Mouse (Mus musculus): ENCODE data around the gene Nudt17.
"Not testable (repeated sequence)": the region's sequence is repeated elsewhere in the genome, so short reads cannot be mapped to it uniquely, and the experiment has no call there.

Gene Nudt17

DNA sequence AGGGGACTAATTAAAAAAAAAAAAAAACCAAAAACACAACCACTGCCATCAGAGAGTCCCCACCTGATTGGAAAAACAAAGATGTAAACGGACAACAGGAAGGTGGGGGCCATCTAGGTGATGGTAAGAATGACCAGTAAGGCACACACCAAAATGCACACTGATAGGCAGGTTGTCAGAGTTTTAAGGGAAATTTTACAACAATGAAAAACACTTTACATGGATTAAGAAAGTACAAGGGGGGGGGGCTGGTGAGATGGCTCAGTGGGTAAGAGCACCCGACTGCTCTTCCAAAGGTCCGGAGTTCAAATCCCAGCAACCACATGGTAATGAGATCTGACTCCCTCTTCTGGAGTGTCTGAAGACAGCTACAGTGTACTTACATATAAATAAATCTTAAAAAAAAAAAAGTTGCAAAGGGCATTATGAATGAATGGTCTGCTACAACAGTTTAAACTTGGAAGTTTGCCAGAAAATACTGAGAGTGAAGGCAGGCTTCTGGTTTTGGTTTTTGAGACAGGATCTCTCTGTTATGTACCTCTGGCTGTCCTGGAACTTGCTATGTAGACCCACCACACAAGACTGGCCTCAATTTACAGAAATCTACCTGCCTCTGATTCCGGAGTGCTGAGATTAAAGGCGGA, 39.8 kb downstream of the Nudt17 start:
- DNase-seq: no peak

DNA sequence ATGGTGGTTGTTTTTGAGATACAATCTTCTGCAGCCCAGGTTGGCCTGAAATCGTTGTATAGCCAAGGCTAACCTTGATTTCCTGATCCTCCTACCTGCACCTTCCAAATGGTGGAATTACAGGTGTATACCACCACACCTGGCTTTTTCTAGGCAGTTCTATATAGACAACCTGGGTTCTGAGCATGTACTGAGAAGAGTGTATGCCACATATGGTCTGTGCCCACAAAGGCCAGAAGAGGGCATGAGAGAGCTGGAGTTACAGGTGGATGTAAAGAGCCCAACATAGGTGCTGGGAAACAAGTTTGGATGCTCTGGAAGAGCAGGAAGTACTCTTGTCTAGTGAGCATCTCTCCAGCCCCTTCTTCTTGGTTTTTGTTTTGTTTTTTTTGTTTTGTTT, 41.0 kb downstream of the Nudt17 start:
- peak; percentile 51 for DNase-seq

DNA sequence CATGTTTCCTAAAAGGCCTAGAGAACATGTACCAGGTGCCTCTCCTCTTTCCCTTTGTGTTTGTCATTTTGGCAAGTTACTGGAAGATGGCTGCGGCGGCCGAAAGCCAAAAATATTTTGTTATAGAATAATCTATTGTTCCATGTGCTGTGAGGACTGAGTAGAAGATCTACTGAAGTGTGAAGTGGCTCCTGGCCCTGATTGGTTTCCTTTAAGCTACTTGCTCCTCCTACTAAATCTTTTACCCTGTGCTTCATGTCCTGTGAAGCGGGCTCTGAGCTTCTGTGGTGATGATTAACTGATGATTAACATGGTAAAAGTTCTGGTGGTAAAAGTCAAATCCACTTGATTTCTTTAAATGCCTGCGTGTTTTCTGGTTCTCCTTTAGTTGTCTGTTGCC, 41.4 kb downstream of the Nudt17 start:
- no peak for DNase-seq

DNA sequence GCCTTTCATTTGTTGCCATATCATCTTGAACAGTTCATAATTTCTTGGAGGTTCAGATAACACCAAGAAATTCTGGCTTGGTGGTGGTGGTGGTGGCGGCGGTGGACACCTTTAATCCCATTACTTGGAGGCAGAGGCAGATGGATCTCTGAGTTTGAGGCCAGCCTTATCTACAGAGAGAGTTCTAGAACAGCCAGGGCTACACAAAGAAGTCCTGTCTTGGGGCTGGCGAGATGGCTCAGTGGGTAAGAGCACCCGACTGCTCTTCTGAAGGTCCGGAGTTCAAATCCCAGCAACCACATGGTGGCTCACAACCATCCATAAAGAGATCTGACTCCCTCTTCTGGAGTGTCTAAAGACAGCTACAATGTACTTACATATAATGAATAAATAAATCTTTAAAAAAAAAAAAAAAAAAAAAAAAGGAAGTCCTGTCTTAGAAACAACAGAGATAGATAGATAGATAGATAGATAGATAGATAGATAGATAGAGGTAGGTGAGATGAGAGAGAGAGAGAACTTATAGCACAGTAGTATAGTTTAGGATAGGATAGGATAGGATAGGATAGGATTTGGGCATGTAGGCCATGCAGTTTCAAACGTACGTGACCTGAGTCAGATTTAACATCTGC, 42.5 kb downstream of the Nudt17 start:
- not testable (repeated sequence) for DNase-seq

DNA sequence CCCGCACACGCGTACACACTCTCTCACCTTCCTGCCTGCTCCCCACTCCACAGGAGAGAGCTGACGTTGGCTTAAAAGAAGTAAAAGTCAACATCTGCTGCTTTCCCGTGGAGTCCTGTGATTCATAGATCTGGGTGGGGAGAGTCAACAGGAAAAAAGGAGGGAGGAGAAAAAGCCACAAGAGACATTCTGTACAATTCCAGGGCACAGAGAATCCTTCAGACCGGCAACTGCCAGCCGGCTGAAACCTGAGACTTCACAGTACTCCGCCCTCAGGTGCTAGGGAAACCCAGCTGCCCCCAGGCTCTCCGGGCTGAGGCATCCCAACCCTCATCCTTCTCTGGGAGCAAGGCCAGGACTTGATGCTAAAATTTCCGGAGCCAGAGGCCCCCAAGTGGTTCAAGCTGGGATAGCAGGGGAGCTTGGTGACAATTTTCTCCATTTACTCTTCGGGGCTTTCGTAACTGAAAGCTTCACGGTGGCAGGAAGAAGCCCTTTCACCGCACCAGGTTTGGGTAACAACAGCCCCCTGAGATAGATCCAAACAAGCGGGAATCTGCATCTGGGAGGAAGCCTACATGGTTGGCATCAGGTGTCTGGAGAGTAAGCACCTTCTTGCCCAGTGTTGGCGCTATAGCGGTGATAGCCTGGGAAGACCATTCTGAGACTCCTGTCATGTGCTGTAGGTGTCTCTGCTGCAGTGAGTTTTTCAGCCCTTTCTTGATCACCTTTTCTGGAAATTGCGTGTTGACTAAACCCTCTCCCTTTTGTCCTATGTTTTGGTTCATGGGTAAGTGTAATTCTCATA, 44.7 kb downstream of the Nudt17 start:
- peak; percentile 90 for DNase-seq

DNA sequence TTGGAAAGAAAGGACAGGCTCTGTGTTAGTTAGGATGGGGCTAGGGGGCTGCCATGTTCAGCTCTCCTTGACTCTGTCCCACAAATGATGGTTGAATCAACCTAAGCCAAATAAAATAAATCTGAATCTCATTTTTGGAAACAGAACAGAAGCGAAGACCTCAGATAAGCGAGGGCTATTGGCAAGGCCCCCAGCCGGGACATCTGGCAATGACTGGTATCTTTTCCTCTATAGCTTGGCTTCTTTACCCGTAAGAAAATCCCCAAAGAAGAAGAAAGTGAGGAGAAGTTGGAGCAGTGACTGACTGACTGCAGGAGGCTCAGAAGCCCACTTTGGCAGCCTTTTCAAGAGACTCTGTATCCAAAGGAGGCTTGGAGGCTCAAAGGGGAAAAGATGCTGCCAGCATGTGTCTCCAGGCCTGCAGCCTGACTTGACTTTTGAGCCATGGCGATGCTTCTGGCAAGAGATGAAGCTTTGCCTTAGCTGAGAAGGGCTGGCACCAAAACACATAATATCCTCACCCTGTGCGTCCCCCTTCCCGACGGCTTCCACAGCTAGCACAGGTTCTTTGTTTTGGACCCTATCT, 45.5 kb downstream of the Nudt17 start:
- no peak for DNase-seq

DNA sequence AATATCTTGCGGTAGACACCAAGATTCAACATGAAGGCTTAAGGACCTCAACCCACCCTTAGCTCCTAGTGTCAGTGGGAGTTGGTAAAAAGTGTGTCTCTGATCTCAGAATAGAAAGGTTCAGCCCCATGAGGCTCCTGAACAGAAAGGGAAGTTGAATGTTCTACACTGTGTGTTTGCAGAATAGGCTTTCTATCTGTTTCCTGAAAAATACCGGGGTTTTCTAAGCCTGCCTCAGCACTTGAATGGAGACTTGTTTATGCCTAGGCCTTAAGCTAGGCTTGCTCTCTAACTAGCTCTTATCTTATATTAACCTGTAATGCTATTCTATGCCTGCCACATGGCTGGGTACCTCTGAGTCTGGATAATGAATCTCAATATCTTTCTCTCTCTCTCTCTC, 47.5 kb downstream of the Nudt17 start:
- DNase-seq: no peak
